Mouse (Mus musculus) olfactory bulb, adult 2 months (tissue): ENCODE measurements around the gene Rasgrp2.

Experiments
- CTCF ChIP-seq: fragments of 200-500 bp; IDR thresholded peaks from 2 replicates; pipeline ENCODE4 v1.5.1; 2012; ENCODE audit warnings: low read depth, mild to moderate bottlenecking, low read length, moderate library complexity; ENCODE audit not compliant: insufficient read depth
- POLR2A ChIP-seq: fragments of 200-500 bp; IDR thresholded peaks from 2 replicates; pipeline ENCODE4 v1.6.1; 2012; ENCODE audit warnings: mild to moderate bottlenecking, low read depth, low read length, moderate library complexity; ENCODE audit not compliant: insufficient read depth

GRCm38 (mm10) chr19:6412798-6413197 lies 13.7 kb downstream of the Rasgrp2 start:
- TF ChIP-seq POLR2A (no peak), CTCF (no peak)
